Mouse (Mus musculus) G1E (cell line): Measurements from ENCODE around the gene Gmds. TPM values are rescaled to one million over a fixed set of nuclear protein-coding genes. Genes with fewer than 3 reads are reported as not detected.

Experiments
- ATAC-seq: 2 replicates; pipeline ENCODE4 v1.8.0; 2016; ENCODE audit warnings: mild to moderate bottlenecking; ENCODE audit not compliant: insufficient number of reproducible peaks, poor library complexity, low FRiP score, severe bottlenecking; ENCODE audit errors: extremely low read depth
- DNase-seq: peaks from one replicate; pipeline ENCODE4 v3.0.0; 2012; ENCODE audit warnings: low spot score
- H3K27me3 ChIP-seq: 2 replicates; pipeline ENCODE4 v1.6.1; 2012; ENCODE audit warnings: mild to moderate bottlenecking, low read length, inconsistent platforms; ENCODE audit not compliant: insufficient read depth
- H3K36me3 ChIP-seq: replicated peaks from 2 replicates; pipeline ENCODE3; 2012; ENCODE audit warnings: mild to moderate bottlenecking, inconsistent platforms
- H3K4me1 ChIP-seq: 2 replicates; pipeline ENCODE4 v1.6.1; 2012; ENCODE audit warnings: low read depth, low read length, inconsistent platforms, mixed read lengths; ENCODE audit not compliant: insufficient read depth
- H3K4me3 ChIP-seq: 2 replicates; pipeline ENCODE4 v1.5.1; 2012; ENCODE audit warnings: low read depth, mild to moderate bottlenecking, inconsistent platforms, low read length, moderate library complexity, mixed read lengths
- H3K9me3 ChIP-seq: replicated peaks from 2 replicates; pipeline ENCODE4 v1.6.1; 2012; ENCODE audit warnings: inconsistent platforms
- CTCF ChIP-seq: IDR thresholded peaks from 2 replicates; pipeline ENCODE4 v1.5.1; 2012; ENCODE audit warnings: low read depth, low read length, inconsistent platforms, mixed read lengths
- GATA1 ChIP-seq: IDR thresholded peaks from 2 replicates; pipeline ENCODE4 v1.6.1; 2012; ENCODE audit warnings: borderline replicate concordance, low read length, inconsistent platforms, mixed read lengths
- GATA2 ChIP-seq: IDR thresholded peaks from 2 replicates; pipeline ENCODE4 v1.6.1; 2012; ENCODE audit warnings: low read depth, low read length, inconsistent platforms, borderline replicate concordance
- POLR2AphosphoS5 ChIP-seq: IDR thresholded peaks from 2 replicates; pipeline ENCODE4 v1.6.1; 2012; ENCODE audit warnings: low read depth, low read length, inconsistent platforms; ENCODE audit not compliant: insufficient replicate concordance
- TAL1 ChIP-seq: conservative IDR thresholded peaks from 2 replicates; pipeline ENCODE4 v1.6.1; 2012; ENCODE audit warnings: low read depth, low read length, inconsistent platforms, mixed read lengths
- polyA plus RNA-seq: library from polyadenylated mRNA; stranded (reverse); fragments of >175 nt; gene quantifications from 2 replicates; pipeline ENCODE4 v1.2.3, GENCODE M21; 2012
- total RNA-seq, 2 experiments: library from RNA; stranded (forward) in 1 of 2; stranded (reverse) in 1 of 2; fragments of 200-1000 nt in 1 of 2; fragments of >200 nt in 1 of 2; fragmentation: Nextera tagmentation in 1 of 2; gene quantifications; 2 replicates each; pipeline ENCODE4 v1.2.3; 2014 to 2017

Gene Gmds
- total and polyA plus RNA-seq, 3 experiments = 19.9 to 27.5 (median 22.1) TPM

- H3K36me3 ChIP-seq = no peaks in the 10 kb centered on the region
- no peaks in the 10 kb centered on the region for H3K27me3 ChIP-seq
- TF ChIP-seq POLR2AphosphoS5 (no peak), TAL1 (no peak), GATA1 (no peak), CTCF (no peak), GATA2 (no peak)
- DNase-seq = no peak
- no peak overlapping the region for H3K4me3 ChIP-seq
- no peaks in the 10 kb centered on the region for H3K9me3 ChIP-seq
- ATAC-seq = no peak
- no peaks in the 10 kb centered on the region for H3K4me1 ChIP-seq
Observed at GRCm38 (mm10) chr13:31885769-31886168, 452.8 kb downstream of the Gmds start.

GRCm38 (mm10) chr13:31878805-31879477 is 459.6 kb downstream of the Gmds start:
- Histone ChIP-seq H3K9me3 (no peaks in the 10 kb centered on the region), H3K4me1 (no peaks in the 10 kb centered on the region), H3K4me3 (no peak overlapping the region), H3K27me3 (0 out of 2 replicates have a peak, but pooled peaks cover 3% of the 10 kb centered on the region), H3K36me3 (no peaks in the 10 kb centered on the region)
- no peak for ATAC-seq
- TF ChIP-seq POLR2AphosphoS5 = no peak
- no peak for TF ChIP-seq TAL1
- TF ChIP-seq GATA2 = no peak
- no peak for TF ChIP-seq GATA1
- TF ChIP-seq CTCF = no peak
- DNase-seq = no peak

- Histone ChIP-seq H3K36me3 (no peaks in the 10 kb centered on the region), H3K27me3 (0 out of 2 replicates have a peak, but pooled peaks cover 3% of the 10 kb centered on the region), H3K4me3 (no peak overlapping the region), H3K4me1 (no peaks in the 10 kb centered on the region), H3K9me3 (no peaks in the 10 kb centered on the region)
- no peak for ATAC-seq
- no peak for DNase-seq
- TF ChIP-seq GATA1 = no peak
- TF ChIP-seq POLR2AphosphoS5 = no peak
Observed at GRCm38 (mm10) chr13:31877061-31877460, 461.5 kb downstream of the Gmds start.

GRCm38 (mm10) chr13:31874427-31874826 is 464.1 kb downstream of the Gmds start:
- ATAC-seq (no peak), DNase-seq (no peak)
- TF ChIP-seq TAL1 (no peak), CTCF (no peak), POLR2AphosphoS5 (no peak), GATA1 (no peak), GATA2 (no peak)
- Histone ChIP-seq H3K4me1 (no peaks in the 10 kb centered on the region), H3K4me3 (no peak overlapping the region), H3K36me3 (no peaks in the 10 kb centered on the region), H3K27me3 (0 out of 2 replicates have a peak, but pooled peaks cover 3% of the 10 kb centered on the region), H3K9me3 (no peaks in the 10 kb centered on the region)

- H3K4me1 ChIP-seq = no peaks in the 10 kb centered on the region
- H3K27me3 ChIP-seq = no peaks in the 10 kb centered on the region
Observed at GRCm38 (mm10) chr13:31873269-31873668, 465.3 kb downstream of the Gmds start.

GRCm38 (mm10) chr13:31864786-31865185 is 473.8 kb downstream of the Gmds start:
- ATAC-seq = no peak
- no peak overlapping the region for H3K4me3 ChIP-seq
- no peaks in the 10 kb centered on the region; the same call in 1 of the 2 replicates for H3K27me3 ChIP-seq
- TF ChIP-seq POLR2AphosphoS5 (no peak), CTCF (no peak), GATA1 (no peak), TAL1 (no peak), GATA2 (no peak)
- no peak for DNase-seq
- H3K4me1 ChIP-seq = no peaks in the 10 kb centered on the region
- no peaks in the 10 kb centered on the region for H3K36me3 ChIP-seq
- no peaks in the 10 kb centered on the region for H3K9me3 ChIP-seq

More at GRCm38 (mm10) chr13:31873269-31873668, 465.3 kb downstream of the Gmds start:
- H3K4me3 ChIP-seq = no peak overlapping the region
- TF ChIP-seq GATA1 (no peak), POLR2AphosphoS5 (no peak), GATA2 (no peak), CTCF (no peak), TAL1 (no peak)
- no peaks in the 10 kb centered on the region for H3K36me3 ChIP-seq
- ATAC-seq (no peak), DNase-seq (no peak)
- no peaks in the 10 kb centered on the region for H3K9me3 ChIP-seq

GRCm38 (mm10) chr13:31863461-31863860 is 475.1 kb downstream of the Gmds start:
- Histone ChIP-seq H3K36me3 (no peaks in the 10 kb centered on the region), H3K4me1 (no peaks in the 10 kb centered on the region), H3K27me3 (no peaks in the 10 kb centered on the region; the same call in 1 of the 2 replicates), H3K4me3 (no peak overlapping the region), H3K9me3 (no peaks in the 10 kb centered on the region)
- DNase-seq = no peak
- ATAC-seq = no peak
- TF ChIP-seq TAL1 (no peak), POLR2AphosphoS5 (no peak), GATA2 (no peak), CTCF (no peak), GATA1 (no peak)
